Mouse (Mus musculus) central nervous system, embryonic 11.5 days (tissue): ENCODE data around the gene Gm20909. TPM values are rescaled to one million over a fixed set of nuclear protein-coding genes. Genes with fewer than 3 reads are reported as not detected.

Experiments used
- polyA plus RNA-seq: library from polyadenylated mRNA; depleted of rRNA; stranded (reverse); fragments of >200 nt; gene quantifications from 2 replicates; pipeline ENCODE4 v1.2.3, GENCODE M21; 2012; rRNA removed

Gm20909 gene
- not detected in 2 replicates for polyA plus RNA-seq

DNA sequence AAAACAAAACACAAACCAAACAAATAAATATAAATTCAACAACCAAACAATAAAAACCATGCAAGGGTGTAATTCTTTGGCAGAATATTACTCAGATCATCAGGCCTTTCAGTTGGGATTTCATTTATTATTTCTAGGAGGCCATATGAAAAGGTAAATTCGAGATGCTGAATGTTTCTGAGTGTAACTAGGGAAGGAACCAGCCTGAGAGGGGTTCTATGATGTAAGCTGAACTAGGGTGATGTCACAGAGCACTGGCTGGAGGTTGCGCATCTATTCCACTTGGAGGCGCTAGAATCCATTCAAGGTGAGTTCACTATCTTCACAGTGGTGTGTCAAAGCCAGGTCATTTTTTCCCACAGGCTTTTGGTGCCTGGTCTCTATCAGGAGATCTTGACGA, at the start of gene Gm20909:
Gm20909 (plus strand) TSS at position 301 of the 400 bp plus-strand sequence.

Other genes starting within 250 kb of the Gm20909 start
- gene Gm29866, start 170.9 kb upstream of the Gm20909 start, polyA plus RNA-seq, result not detected in 2 replicates
- gene Gm20865, start 77.0 kb downstream of the Gm20909 start, polyA plus RNA-seq, result not detected in 2 replicates